Mouse (Mus musculus): ENCODE results near the gene Pak3. TPM values are rescaled to one million over a fixed set of nuclear protein-coding genes. Genes with fewer than 3 reads are reported as not detected.

Gene Pak3
- polyA plus RNA-seq, 1 experiment from 2014 or later = 24.3 TPM

- Histone ChIP-seq H3K9me3 (ENCODE audit: control insufficient read depth, low read length) (no peaks in the 10 kb centered on the region), H3K4me1 (ENCODE audit: control insufficient read depth, insufficient read depth, low read length) (no peaks in the 10 kb centered on the region), H3K4me2 (ENCODE audit: low read depth, low read length) (no peak overlapping the region), H3K27me3 (replicated peaks; ENCODE audit: control insufficient read depth, insufficient read depth, low read length) (0 out of 2 replicates have a peak, but pooled peaks cover 6% of the 10 kb centered on the region), H3K27ac (replicated peaks; ENCODE audit: low read depth, low read length) (no peak overlapping the region), H3K9ac (ENCODE audit: low read depth, low read length) (no peak overlapping the region), H3K4me3 (ENCODE audit: low read depth, low read length) (no peak overlapping the region), H3K36me3 (ENCODE audit: control insufficient read depth, insufficient read depth, low read length) (no peaks in the 10 kb centered on the region)
- no peak for DNase-seq (ENCODE audit: low spot score)
- 76% methylated on average over 2 of the region's 2 CpGs for whole genome bisulfite sequencing
- no peak for ATAC-seq (ENCODE audit: low read depth)
Measured at GRCm38 (mm10) chrX:143643936-143644335, 125.5 kb downstream of the Pak3 start.

- DNase-seq (ENCODE audit: low spot score) = no peak
- 33% methylated on average over 1 of the region's 1 CpGs for WGBS
- Histone ChIP-seq H3K9me3 (ENCODE audit: control insufficient read depth, low read length) (no peaks in the 10 kb centered on the region), H3K27me3 (replicated peaks; ENCODE audit: control insufficient read depth, insufficient read depth, low read length) (0 out of 2 replicates have a peak, but pooled peaks cover 6% of the 10 kb centered on the region), H3K4me3 (ENCODE audit: low read depth, low read length) (no peak overlapping the region), H3K4me2 (ENCODE audit: low read depth, low read length) (no peak overlapping the region), H3K36me3 (ENCODE audit: control insufficient read depth, insufficient read depth, low read length) (no peaks in the 10 kb centered on the region), H3K9ac (ENCODE audit: low read depth, low read length) (no peak overlapping the region), H3K27ac (replicated peaks; ENCODE audit: low read depth, low read length) (no peak overlapping the region), H3K4me1 (ENCODE audit: control insufficient read depth, insufficient read depth, low read length) (no peaks in the 10 kb centered on the region)
- ATAC-seq (ENCODE audit: low read depth) = no peak
Measured at GRCm38 (mm10) chrX:143644807-143645206, 126.4 kb downstream of the Pak3 start.

- 30% methylated on average over 9 of the region's 9 CpGs for WGBS
- Histone ChIP-seq H3K27ac (replicated peaks; ENCODE audit: low read depth, low read length) (no peak overlapping the region), H3K27me3 (replicated peaks; ENCODE audit: control insufficient read depth, insufficient read depth, low read length) (peaks cover 22% of the 10 kb centered on the region), H3K36me3 (ENCODE audit: control insufficient read depth, insufficient read depth, low read length) (no peaks in the 10 kb centered on the region), H3K4me2 (ENCODE audit: low read depth, low read length) (no peak overlapping the region), H3K4me3 (ENCODE audit: low read depth, low read length) (no peak overlapping the region), H3K9ac (ENCODE audit: low read depth, low read length) (no peak overlapping the region), H3K4me1 (ENCODE audit: control insufficient read depth, insufficient read depth, low read length) (no peaks in the 10 kb centered on the region), H3K9me3 (ENCODE audit: control insufficient read depth, low read length) (no peaks in the 10 kb centered on the region)
- ATAC-seq (ENCODE audit: low read depth) = peak; percentile 44; the same call in 1 of the 2 replicates
- peak; percentile 17 for DNase-seq (ENCODE audit: low spot score)
Measured at GRCm38 (mm10) chrX:143654308-143655176, 136.2 kb downstream of the Pak3 start.

- Histone ChIP-seq H3K9me3 (ENCODE audit: control insufficient read depth, low read length) (no peaks in the 10 kb centered on the region), H3K4me2 (ENCODE audit: low read depth, low read length) (no peak overlapping the region), H3K36me3 (ENCODE audit: control insufficient read depth, insufficient read depth, low read length) (no peaks in the 10 kb centered on the region), H3K4me1 (ENCODE audit: control insufficient read depth, insufficient read depth, low read length) (no peaks in the 10 kb centered on the region), H3K27ac (replicated peaks; ENCODE audit: low read depth, low read length) (no peak overlapping the region), H3K4me3 (ENCODE audit: low read depth, low read length) (no peak overlapping the region), H3K9ac (ENCODE audit: low read depth, low read length) (no peak overlapping the region), H3K27me3 (replicated peaks; ENCODE audit: control insufficient read depth, insufficient read depth, low read length) (peaks cover 22% of the 10 kb centered on the region)
- ATAC-seq (ENCODE audit: low read depth) (no peak), DNase-seq (ENCODE audit: low spot score) (no peak)
- 38% methylated on average over 3 of the region's 3 CpGs for WGBS
Measured at GRCm38 (mm10) chrX:143655177-143655492, 136.7 kb downstream of the Pak3 start.

GRCm38 (mm10) chrX:143664221-143665150, 146.1 kb downstream of the Pak3 start:
- Histone ChIP-seq H3K27ac (replicated peaks; ENCODE audit: low read depth, low read length) (no peak overlapping the region), H3K4me2 (ENCODE audit: low read depth, low read length) (peak overlapping the region; percentile 61), H3K4me3 (ENCODE audit: low read depth, low read length) (peak overlapping the region; percentile 50), H3K27me3 (replicated peaks; ENCODE audit: control insufficient read depth, insufficient read depth, low read length) (peaks cover 12% of the 10 kb centered on the region), H3K36me3 (ENCODE audit: control insufficient read depth, insufficient read depth, low read length) (no peaks in the 10 kb centered on the region), H3K4me1 (ENCODE audit: control insufficient read depth, insufficient read depth, low read length) (no peaks in the 10 kb centered on the region), H3K9me3 (ENCODE audit: control insufficient read depth, low read length) (no peaks in the 10 kb centered on the region), H3K9ac (ENCODE audit: low read depth, low read length) (peak overlapping the region; percentile 60)
- peak; percentile 91 for DNase-seq (ENCODE audit: low spot score)
- peak; percentile 99 for ATAC-seq (ENCODE audit: low read depth)
- WGBS = 21% methylated on average over 15 of the region's 28 CpGs

GRCm38 (mm10) chrX:143665771-143666170, 147.4 kb downstream of the Pak3 start:
- Histone ChIP-seq H3K4me1 (ENCODE audit: control insufficient read depth, insufficient read depth, low read length) (no peaks in the 10 kb centered on the region), H3K4me2 (ENCODE audit: low read depth, low read length) (peak overlapping the region; percentile 61; the same call in 1 of the 2 replicates), H3K4me3 (ENCODE audit: low read depth, low read length) (no peak overlapping the region), H3K27ac (replicated peaks; ENCODE audit: low read depth, low read length) (no peak overlapping the region), H3K9ac (ENCODE audit: low read depth, low read length) (no peak overlapping the region), H3K27me3 (replicated peaks; ENCODE audit: control insufficient read depth, insufficient read depth, low read length) (peaks cover 12% of the 10 kb centered on the region), H3K36me3 (ENCODE audit: control insufficient read depth, insufficient read depth, low read length) (no peaks in the 10 kb centered on the region), H3K9me3 (ENCODE audit: control insufficient read depth, low read length) (no peaks in the 10 kb centered on the region)
- WGBS = 53% methylated on average over 2 of the region's 2 CpGs
- DNase-seq (ENCODE audit: low spot score) (no peak), ATAC-seq (ENCODE audit: low read depth) (no peak)

GRCm38 (mm10) chrX:143666991-143667390, 148.6 kb downstream of the Pak3 start:
- ATAC-seq (ENCODE audit: low read depth) (no peak), DNase-seq (ENCODE audit: low spot score) (no peak)
- H3K4me2 ChIP-seq (ENCODE audit: low read depth, low read length) = no peak overlapping the region
- peaks cover 12% of the 10 kb centered on the region for H3K27me3 ChIP-seq (replicated peaks; ENCODE audit: control insufficient read depth, insufficient read depth, low read length)
- H3K4me3 ChIP-seq (ENCODE audit: low read depth, low read length) = no peak overlapping the region
- H3K4me1 ChIP-seq (ENCODE audit: control insufficient read depth, insufficient read depth, low read length) = no peaks in the 10 kb centered on the region
- no peaks in the 10 kb centered on the region for H3K36me3 ChIP-seq (ENCODE audit: control insufficient read depth, insufficient read depth, low read length)
- no peak overlapping the region for H3K9ac ChIP-seq (ENCODE audit: low read depth, low read length)
- 38% methylated on average over 4 of the region's 4 CpGs for WGBS
- H3K9me3 ChIP-seq (ENCODE audit: control insufficient read depth, low read length) = no peaks in the 10 kb centered on the region
- no peak overlapping the region for H3K27ac ChIP-seq (replicated peaks; ENCODE audit: low read depth, low read length)

GRCm38 (mm10) chrX:143668242-143668641, 149.9 kb downstream of the Pak3 start:
- Histone ChIP-seq H3K36me3 (ENCODE audit: control insufficient read depth, insufficient read depth, low read length) (no peaks in the 10 kb centered on the region), H3K9me3 (ENCODE audit: control insufficient read depth, low read length) (no peaks in the 10 kb centered on the region), H3K4me2 (ENCODE audit: low read depth, low read length) (no peak overlapping the region), H3K4me1 (ENCODE audit: control insufficient read depth, insufficient read depth, low read length) (no peaks in the 10 kb centered on the region), H3K9ac (ENCODE audit: low read depth, low read length) (no peak overlapping the region), H3K27ac (replicated peaks; ENCODE audit: low read depth, low read length) (no peak overlapping the region), H3K4me3 (ENCODE audit: low read depth, low read length) (no peak overlapping the region), H3K27me3 (replicated peaks; ENCODE audit: control insufficient read depth, insufficient read depth, low read length) (peaks cover 9% of the 10 kb centered on the region; the same call in 1 of the 2 replicates)
- DNase-seq (ENCODE audit: low spot score) (peak; percentile 59), ATAC-seq (ENCODE audit: low read depth) (no peak)
- WGBS = 52% methylated on average over 3 of the region's 3 CpGs
